Mouse (Mus musculus) layer of hippocampus, adult 2 months (tissue): ENCODE measurements around the gene Rbpjl. TPM values are rescaled to one million over a fixed set of nuclear protein-coding genes. Genes with fewer than 3 reads are reported as not detected.

ENCODE experiments used
- DNase-seq, 2 experiments: peaks; one replicate each; pipeline ENCODE4 v3.0.0; 2022; ENCODE audit warnings: low spot score in 2 of 2
- H3K27ac ChIP-seq: fragments of 200-600 bp; 2 replicates; pipeline ENCODE4 v1.8.1; 2022
- H3K4me3 ChIP-seq: fragments of 200-600 bp; 2 replicates; pipeline ENCODE4 v1.8.1; 2022; ENCODE audit warnings: mild to moderate bottlenecking
- CTCF ChIP-seq: fragments of 200-600 bp; conservative IDR thresholded peaks from 2 replicates; pipeline ENCODE4 v1.8.1; 2022; ENCODE audit warnings: antibody characterized with exemption, mild to moderate bottlenecking, moderate library complexity
- total RNA-seq, 2 experiments: library from RNA; stranded (reverse); gene quantifications; 2 replicates each; pipeline ENCODE4 v1.2.3; 2021

Gene Rbpjl
- total RNA-seq, 2 experiments from 2014 or later: 0.07 to 0.46 TPM

GRCm38 (mm10) chr2:164446086-164446469, 43.1 kb downstream of the Rbpjl start:
- DNase-seq: no peak
- no peak for TF ChIP-seq CTCF
- Histone ChIP-seq H3K27ac (no peak overlapping the region), H3K4me3 (no peak overlapping the region)

GRCm38 (mm10) chr2:164448140-164448539, 45.2 kb downstream of the Rbpjl start:
- no peak overlapping the region for H3K4me3 ChIP-seq
- no peak overlapping the region for H3K27ac ChIP-seq
- no peak for DNase-seq
- no peak for TF ChIP-seq CTCF

- TF ChIP-seq CTCF: no peak
- no peak overlapping the region for H3K27ac ChIP-seq
- H3K4me3 ChIP-seq: no peak overlapping the region
- no peak for DNase-seq
Measured at GRCm38 (mm10) chr2:164448921-164449320, 46.0 kb downstream of the Rbpjl start.

DNA sequence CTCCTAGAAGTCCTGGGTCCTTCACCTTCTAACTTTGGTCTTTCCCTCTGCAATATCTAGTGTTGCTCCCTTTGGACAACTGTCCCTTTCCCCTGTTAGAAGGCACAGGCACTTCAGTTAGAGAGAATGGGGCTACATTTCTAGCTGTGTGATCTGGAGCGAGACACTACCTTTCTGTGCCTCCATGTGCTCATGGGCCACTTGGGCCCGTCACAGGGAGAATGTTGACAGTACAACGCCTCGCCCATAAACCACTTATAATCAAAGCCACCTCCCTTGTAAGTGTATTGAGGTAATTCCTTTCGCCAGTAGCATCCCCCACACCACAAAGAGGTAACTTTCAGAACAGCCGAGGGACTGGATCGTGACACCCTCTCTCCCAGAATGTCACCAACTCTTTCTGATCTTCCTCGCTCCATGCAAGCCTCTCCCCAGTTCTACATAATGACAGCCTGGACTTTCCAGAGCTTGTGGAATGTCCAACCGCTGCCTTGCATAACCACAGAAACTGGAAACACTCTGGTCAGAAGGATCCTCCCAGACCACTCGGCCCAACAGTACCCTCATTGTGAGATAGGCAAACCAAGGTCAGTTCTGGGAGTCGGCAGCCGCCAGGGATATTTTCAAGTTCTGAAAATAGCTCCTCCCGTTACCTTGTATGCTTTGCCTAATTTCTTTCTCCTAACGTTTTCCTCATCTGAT, 46.6 kb downstream of the Rbpjl start:
- H3K27ac ChIP-seq: no peak overlapping the region
- H3K4me3 ChIP-seq: no peak overlapping the region
- no peak for DNase-seq
- no peak for TF ChIP-seq CTCF

GRCm38 (mm10) chr2:164452000-164452676, 49.2 kb downstream of the Rbpjl start:
- no peak overlapping the region for H3K4me3 ChIP-seq
- no peak for DNase-seq
- H3K27ac ChIP-seq: no peak overlapping the region
- TF ChIP-seq CTCF: no peak

DNA sequence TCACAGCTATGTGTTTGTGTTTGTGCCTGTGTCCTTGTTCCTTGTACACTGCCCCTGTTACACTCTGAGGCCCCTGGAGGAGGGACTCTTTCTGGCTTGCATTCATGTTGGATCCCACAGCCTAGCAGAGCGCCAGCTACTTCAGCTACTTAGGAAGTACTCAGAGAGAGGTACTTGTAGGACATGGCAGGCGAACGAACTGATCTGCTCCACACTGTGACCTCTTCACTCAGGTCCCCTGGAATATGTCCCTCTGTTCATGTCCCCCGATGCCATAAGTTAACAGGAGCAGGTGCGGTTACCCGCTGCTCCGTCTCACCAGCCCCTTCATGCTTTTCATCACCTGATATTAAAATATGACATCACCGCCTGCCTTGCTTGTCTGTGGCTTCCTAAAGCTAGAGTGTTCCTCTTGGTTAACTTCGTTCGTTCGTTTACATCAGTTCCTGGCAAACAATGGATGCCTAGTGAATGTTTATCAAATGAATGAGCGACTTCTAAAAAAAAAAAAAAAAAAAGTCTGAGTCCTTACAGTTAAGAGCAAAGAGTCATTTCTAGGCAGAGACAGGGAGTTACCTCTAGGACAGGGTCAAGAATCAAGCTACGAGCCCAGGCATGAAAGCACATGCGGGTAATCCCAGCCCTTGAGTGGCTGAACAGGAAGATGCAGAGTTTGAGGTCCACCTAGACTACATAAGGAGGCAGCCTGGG, 50.3 kb downstream of the Rbpjl start:
- no peak for TF ChIP-seq CTCF
- DNase-seq: no peak
- H3K27ac ChIP-seq: no peak overlapping the region
- H3K4me3 ChIP-seq: no peak overlapping the region

DNA sequence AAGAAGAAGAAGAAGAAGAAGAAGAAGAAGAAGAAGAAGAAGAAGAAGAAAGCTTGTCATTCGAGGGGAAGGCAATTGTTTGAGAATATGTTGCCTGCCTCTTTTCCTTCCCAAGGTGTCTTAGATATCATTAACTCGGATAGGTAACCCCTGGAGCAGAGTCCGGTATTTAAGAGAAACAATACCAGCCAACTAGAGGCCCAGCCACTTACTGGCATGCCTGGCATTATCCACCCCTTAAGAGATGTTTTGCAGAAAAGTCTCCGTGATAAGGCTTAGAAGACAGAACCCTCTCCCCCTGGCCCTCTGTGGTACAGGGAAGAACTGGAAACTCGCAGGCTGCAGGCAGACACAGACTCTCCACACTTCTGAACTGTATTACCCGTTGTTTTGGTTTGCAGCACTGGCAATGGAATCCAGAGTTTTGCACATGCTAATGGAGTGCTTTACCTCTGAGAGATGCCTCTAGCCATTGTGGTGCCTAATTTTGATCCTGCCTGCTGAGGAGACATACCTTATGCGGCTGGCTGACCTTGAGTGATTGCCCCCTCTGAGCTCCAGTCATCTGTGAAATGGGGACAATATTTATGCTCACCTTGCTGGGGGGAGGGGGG, 51.1 kb downstream of the Rbpjl start:
- DNase-seq: no peak
- H3K4me3 ChIP-seq: no peak overlapping the region
- H3K27ac ChIP-seq: no peak overlapping the region
- TF ChIP-seq CTCF: no peak

- no peak for TF ChIP-seq CTCF
- Histone ChIP-seq H3K4me3 (no peak overlapping the region), H3K27ac (peak overlapping the region; percentile 9; the same call in 1 of the 2 replicates)
- peak; percentile 50 to 58 for DNase-seq
Measured at GRCm38 (mm10) chr2:164454846-164455245, 51.9 kb downstream of the Rbpjl start.

DNA sequence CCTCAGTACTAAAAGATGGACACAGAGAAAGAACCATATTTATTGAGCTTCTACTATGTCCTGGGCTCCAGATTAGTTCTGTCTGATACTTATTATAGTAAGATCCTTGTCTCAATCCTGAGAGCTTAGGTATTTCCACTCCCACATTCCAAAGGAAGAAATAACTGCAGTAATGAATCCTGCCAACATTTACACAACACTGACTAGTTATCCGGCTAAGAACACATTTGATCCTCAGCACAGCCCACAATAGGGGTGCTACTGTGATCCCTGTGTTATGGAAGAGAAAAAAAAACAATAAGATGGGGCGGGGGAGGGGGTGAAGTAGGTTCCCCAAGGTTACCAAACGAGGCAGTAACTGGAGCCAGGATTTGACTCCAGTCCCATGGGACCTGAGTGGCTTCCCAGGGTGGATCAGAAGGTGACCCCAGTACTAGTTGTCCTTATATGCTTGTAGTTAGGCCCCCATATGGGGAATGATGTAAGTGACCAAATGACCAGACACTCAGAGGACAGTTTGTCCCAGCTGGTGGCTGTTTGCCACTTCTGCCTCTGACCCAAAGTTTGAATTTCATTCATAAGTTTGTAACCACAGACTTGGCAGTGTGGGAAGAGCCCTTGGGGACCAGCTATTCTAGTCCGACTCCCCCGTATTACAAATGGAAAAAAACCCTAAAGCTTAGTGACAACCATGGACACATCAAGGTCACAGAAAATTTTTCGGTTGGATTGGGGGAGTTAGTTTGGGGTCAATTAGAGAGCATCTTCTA, 52.7 kb downstream of the Rbpjl start:
- Histone ChIP-seq H3K27ac (peak overlapping the region; percentile 9; the same call in 1 of the 2 replicates), H3K4me3 (no peak overlapping the region)
- DNase-seq: no peak
- no peak for TF ChIP-seq CTCF

- no peak for TF ChIP-seq CTCF
- Histone ChIP-seq H3K4me3 (peak overlapping the region; percentile 55), H3K27ac (peak overlapping the region; percentile 88)
- no peak for DNase-seq
Measured at GRCm38 (mm10) chr2:164456413-164456812, 53.5 kb downstream of the Rbpjl start.

GRCm38 (mm10) chr2:164456864-164457300, 53.9 kb downstream of the Rbpjl start, which contains the start of gene Sys1:
Gene Sys1, plus strand, starts transcription at chr2:164456964.
- peak; percentile 61 for TF ChIP-seq CTCF
- peak within 1 kb of the TSS; percentile 55 for H3K4me3 ChIP-seq
- peak within 1 kb of the TSS; percentile 88 for H3K27ac ChIP-seq
- DNase-seq: peak; percentile 38 to 53

GRCm38 (mm10) chr2:164457942-164458341, 55.0 kb downstream of the Rbpjl start:
- Histone ChIP-seq H3K4me3 (no peak overlapping the region), H3K27ac (no peak overlapping the region)
- no peak for TF ChIP-seq CTCF
- DNase-seq: no peak
